Mouse (Mus musculus): ENCODE measurements around the gene Tmem132a.
A peak's percentile ranks its signal among the peaks of the same experiment; 100 is the strongest.

Tmem132a gene

GRCm38 (mm10) chr19:10878201-10878837 lies 8.6 kb upstream of the Tmem132a start:
- DNase-seq (ENCODE audit: low spot score) = no peak

- no peak for DNase-seq (ENCODE audit: low spot score)
These were observed 1.7 kb upstream of the Tmem132a start for GRCm38 (mm10) chr19:10871328-10871961.

- no peak for DNase-seq (ENCODE audit: low spot score)
These were observed 936 bp upstream of the Tmem132a start for GRCm38 (mm10) chr19:10870676-10871075.

- peak; percentile 80 for DNase-seq (ENCODE audit: low spot score)
These were observed 377 bp downstream of the Tmem132a start for GRCm38 (mm10) chr19:10869241-10869885.

GRCm38 (mm10) chr19:10868623-10869141 lies 1.1 kb downstream of the Tmem132a start:
- no peak for DNase-seq (ENCODE audit: low spot score)

- DNase-seq (ENCODE audit: low spot score) = no peak
These were observed 1.7 kb downstream of the Tmem132a start for GRCm38 (mm10) chr19:10867946-10868622.

GRCm38 (mm10) chr19:10866351-10866750 lies 3.4 kb downstream of the Tmem132a start:
- DNase-seq (ENCODE audit: low spot score) = no peak

- no peak for DNase-seq (ENCODE audit: low spot score)
These were observed 9.7 kb downstream of the Tmem132a start for GRCm38 (mm10) chr19:10860072-10860497.

- no peak for DNase-seq (ENCODE audit: low spot score)
These were observed 13.2 kb downstream of the Tmem132a start for GRCm38 (mm10) chr19:10856520-10856919.

GRCm38 (mm10) chr19:10855422-10855821 lies 14.3 kb downstream of the Tmem132a start:
- no peak for DNase-seq (ENCODE audit: low spot score)

- peak; percentile 49 for DNase-seq (ENCODE audit: low spot score)
These were observed 22.2 kb downstream of the Tmem132a start for GRCm38 (mm10) chr19:10847311-10848087.

- no peak for DNase-seq (ENCODE audit: low spot score)
These were observed 23.6 kb downstream of the Tmem132a start for GRCm38 (mm10) chr19:10846150-10846549.

- no peak for DNase-seq (ENCODE audit: low spot score)
These were observed 24.3 kb downstream of the Tmem132a start for GRCm38 (mm10) chr19:10845454-10845853.

GRCm38 (mm10) chr19:10844206-10844605 lies 25.5 kb downstream of the Tmem132a start:
- no peak for DNase-seq (ENCODE audit: low spot score)

GRCm38 (mm10) chr19:10842914-10843313 lies 26.8 kb downstream of the Tmem132a start:
- DNase-seq (ENCODE audit: low spot score) = no peak

- no peak for DNase-seq (ENCODE audit: low spot score)
These were observed 27.8 kb downstream of the Tmem132a start for GRCm38 (mm10) chr19:10841721-10842626.

- DNase-seq (ENCODE audit: low spot score) = no peak
These were observed 30.5 kb downstream of the Tmem132a start, which contains the start of gene Slc15a3 for GRCm38 (mm10) chr19:10839010-10839892. TSS of gene Slc15a3 (plus strand) at chr19:10839727.

GRCm38 (mm10) chr19:10835671-10836070 lies 34.1 kb downstream of the Tmem132a start:
- no peak for DNase-seq (ENCODE audit: low spot score)

- DNase-seq (ENCODE audit: low spot score) = no peak
These were observed 36.1 kb downstream of the Tmem132a start for GRCm38 (mm10) chr19:10833611-10834010.

Measured in ovary, postnatal 36 days (tissue).